Mouse (Mus musculus) lung, adult 18-20 months (tissue): Measurements from ENCODE around the gene Mymx.

Source experiments
- DNase-seq, 2 experiments: peaks; one replicate each; pipeline ENCODE4 v3.0.0; 2022; ENCODE audit warnings: mixed read lengths in 2 of 2

Gene Mymx

DNA sequence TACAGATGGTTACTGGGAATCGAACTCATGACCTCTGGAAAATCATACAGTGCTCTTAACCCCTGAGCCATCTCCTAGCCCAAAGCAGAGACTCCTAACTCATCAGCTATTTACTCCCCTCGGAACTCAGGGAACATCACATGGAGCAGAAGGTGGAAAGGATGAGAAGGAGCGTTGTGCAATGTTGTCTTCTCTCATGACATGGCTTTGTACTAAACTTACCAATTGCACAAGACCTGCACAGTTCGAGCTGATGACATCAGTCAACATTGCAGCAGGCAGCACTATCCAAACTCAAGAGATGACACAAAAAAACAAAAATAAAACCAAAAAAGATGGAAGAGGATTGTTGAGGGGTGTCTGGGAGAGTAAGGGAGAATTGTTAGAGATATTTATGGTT is 6.5 kb upstream of the Mymx start:
- DNase-seq: no peak

DNA sequence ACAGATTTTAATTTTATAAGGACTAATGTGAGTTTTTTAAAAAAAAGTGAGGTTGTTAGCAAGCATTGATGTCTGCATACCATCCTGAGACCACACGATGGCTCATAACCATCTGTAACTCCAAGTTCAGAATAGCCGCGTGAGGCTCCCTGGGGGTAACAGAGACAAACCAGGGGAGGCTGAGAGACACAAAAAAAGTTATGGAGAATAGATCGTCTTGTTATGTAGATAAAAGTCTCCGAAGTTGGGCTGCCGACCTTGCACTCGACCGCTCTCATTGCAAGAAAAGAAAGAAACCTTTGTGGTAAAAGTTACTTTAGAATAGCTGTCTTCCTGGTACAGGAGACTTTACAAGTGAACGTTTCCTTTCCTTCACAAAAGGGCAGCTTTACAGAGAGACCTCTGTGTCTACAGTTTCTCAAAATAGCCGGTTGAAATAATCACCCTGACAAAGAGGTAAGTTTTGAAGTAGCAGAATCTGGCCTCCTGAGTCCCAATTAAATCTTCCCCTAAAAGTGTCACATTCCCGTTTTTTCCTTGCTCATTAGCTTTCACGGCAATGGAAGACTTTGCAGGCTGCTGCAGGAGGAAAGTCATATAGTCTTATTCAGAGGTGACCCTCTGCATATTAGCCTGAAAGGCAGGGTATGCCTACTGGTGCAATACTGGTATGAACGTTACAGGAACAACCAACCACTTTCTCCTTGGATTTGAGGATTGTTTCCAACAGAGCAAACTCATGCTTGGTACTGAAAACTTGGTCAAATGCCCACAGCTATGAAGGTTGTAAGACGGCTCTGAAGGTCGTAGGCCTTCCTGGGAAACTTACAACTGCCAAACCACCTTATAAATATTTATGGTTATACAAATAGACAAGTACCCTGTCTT is 5.3 kb upstream of the Mymx start:
- no peak for DNase-seq

DNA sequence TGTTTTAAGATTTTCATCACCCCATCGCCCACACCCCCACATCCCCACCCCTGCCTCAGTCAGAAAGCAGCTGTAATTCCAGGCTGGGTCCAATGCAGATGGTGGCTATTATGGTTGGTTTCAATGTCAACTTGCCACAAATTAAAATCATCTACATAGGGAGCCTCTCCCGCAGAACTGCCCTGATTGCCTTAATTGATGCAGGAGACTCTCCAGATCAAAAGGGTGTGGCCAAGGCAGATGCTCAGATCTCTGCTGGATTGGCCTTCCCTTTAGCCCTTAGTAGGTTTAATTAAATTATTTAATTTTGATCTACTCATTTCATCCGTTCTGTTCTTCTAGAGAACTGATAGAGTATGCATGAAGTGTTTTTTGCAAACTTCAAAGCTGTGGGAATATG is 1.1 kb upstream of the Mymx start:
- no peak for DNase-seq

DNA sequence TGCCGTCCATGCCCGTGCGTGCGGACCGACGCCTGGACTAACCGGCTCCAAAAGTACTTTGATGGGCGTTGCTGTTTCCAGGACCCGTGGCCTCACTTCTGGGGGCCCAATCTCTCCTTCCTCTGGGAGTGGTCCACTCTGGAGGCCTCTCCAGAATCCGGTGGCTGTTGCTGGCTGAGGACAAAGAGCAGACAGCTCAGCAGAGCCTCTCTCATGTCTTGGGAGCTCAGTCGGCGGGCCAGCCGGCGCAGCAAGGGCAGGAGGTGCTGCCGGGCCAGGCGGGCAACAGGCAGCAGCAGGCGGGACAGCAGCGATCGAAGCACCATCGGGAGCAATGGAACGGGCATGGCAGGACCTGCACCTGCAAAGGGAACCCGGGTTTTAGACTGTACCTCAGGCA is 577 bp downstream of the Mymx start:
- no peak for DNase-seq

DNA sequence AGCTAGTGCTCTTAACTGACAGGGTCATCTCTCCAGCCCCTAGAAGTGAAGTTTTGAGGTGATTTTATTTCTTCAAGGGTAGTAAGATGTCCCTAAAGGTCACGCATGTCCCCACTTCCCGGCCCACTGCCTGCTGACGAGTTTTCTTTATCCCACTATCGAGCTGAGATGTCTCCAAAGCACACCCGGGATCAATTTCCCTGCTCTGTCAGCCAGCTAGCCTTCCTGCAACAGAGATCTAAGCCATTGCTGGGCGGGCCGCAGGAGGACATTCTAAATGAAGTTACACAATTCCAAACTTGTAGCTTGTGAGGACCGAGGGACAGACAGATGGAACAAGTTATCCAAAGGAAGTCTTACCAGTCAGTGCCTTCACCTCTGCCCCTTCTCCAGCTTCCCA is 1.6 kb downstream of the Mymx start:
- no peak for DNase-seq

DNA sequence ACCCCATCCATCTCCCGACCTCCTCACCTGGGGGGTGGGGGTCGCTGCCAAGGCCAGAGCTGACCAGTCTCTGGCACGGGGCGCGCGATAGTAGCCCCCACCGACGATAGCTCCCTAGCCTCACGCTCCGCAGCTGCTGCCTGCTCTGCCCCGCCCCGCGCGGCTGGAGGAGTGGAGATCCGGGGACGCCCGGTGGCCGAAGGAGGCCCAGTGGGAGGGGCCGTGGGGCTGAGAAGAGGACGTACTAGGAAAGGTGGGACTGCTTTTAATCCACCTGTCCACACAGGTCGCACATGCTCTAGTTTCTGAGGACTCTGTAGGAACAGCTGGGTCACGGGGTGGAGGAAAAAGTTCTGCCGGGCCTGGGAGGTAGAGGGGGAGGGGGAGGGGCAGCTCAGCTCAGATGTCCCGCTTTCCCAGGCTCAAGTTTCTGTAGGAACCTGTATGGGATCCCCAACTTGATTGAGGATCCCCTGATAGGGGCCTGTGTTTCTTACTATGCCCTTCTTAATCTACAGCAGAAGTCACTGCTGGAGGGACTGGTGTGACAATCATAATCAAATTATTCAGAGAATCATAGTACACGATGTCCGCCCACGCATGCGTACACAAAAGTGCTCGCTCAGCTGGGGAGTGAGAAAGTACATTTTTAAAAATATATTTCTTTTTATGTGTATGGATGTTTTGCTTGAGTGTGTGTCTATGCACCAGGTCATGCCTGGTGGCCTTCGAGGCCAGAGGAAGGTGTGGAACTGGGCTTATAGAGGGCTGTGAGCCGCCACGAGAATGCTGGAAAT is 2.3 kb downstream of the Mymx start, which contains the start of gene Slc29a1:
Gene Slc29a1, minus strand, starts transcription at position 161 of the 797 bp plus-strand sequence.
- DNase-seq: peak; percentile 77 to 85

DNA sequence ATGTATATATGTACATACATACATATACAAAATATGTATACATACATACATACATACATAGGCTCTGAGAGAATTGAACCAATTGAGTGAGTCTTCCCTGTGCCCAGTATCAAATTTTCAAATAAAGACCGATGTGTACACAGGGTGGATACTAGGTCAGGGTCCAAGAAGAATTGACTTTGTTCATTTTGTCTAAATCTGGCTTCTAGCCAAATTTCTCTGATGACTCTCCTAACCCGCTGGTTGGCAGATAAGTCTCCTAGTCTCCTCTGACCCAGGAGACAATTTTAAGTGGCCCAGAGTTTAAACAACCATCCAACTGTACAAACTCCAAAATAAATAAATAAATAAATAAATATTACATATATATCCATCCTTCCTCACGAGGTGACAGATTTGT is 3.0 kb downstream of the Mymx start:
- DNase-seq: no peak

DNA sequence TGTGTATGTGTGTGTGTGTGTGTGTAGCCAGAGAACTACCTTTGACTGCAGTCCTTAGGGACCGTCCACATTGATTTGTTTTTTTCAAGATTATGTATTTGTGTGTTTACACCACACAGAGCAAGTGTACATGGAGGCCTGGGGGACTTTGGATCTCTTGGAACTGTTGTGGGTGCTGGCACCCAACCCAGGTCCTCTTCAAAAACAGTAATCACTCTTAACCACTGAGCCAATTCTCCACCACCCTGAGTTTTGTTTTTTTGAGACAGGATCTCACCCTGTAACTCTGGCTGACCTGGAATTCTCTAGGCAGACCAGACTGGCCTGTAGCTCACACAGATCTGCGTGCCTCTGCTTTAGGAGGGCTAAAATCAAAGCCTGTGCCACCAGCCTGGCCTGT is 3.5 kb downstream of the Mymx start:
- DNase-seq: no peak

DNA sequence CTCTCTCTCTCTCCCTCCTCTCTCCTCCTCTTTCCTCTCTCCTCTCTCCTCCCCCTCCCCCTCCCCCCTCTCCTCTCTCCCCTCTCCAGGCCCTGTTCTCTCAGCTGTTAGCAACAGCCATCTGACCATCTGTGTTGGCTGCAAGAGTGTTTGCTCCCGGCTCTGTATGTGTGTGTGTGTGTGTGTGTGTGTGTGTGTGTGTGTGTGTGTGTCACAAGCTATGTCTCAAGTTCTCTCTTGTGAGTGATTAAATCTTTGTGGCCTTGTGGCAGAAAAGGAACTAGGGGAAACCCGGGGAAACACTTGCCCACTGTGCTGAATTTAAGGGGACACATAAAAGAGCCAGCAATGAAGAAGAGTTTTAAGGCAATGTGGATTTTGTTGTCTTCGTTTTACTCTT is 4.1 kb downstream of the Mymx start:
- no peak for DNase-seq

DNA sequence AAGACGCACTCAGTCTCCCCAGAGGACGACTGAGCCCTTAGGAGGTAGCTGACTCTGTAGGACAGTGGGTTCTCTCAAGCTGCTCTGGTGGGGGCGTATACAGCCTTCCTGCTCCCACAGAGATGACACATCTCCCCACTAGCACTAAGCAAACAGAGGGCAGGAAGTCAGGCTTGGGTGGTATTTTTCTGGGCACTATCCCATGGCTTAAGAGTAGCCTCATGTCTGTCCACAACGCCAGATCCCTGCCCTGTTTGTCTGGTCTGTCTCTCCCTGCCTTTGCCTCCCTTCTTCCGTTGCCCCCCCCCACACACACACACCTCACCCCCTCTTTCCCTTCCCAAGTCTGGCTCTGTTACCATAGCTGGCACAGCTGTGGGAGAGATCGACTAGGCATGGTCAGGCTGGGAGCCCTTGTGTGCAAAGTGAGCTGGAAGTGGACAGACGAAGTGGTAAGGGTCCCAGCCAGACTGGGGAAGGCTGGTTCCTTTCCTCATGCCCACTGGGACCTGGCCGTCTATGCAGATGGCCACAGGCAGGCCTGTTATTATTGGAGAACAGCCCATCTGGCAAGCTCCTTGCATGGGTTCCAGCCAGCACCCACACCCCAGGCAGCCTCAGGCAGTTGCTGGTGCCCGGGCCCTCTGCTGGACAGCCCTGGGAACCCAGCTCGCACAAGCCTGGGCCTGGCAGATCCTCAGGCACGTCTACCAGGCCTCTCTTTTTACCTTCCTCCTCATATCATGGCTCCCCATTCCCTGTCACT is 5.1 kb downstream of the Mymx start:
- peak; percentile 81 to 87 for DNase-seq

DNA sequence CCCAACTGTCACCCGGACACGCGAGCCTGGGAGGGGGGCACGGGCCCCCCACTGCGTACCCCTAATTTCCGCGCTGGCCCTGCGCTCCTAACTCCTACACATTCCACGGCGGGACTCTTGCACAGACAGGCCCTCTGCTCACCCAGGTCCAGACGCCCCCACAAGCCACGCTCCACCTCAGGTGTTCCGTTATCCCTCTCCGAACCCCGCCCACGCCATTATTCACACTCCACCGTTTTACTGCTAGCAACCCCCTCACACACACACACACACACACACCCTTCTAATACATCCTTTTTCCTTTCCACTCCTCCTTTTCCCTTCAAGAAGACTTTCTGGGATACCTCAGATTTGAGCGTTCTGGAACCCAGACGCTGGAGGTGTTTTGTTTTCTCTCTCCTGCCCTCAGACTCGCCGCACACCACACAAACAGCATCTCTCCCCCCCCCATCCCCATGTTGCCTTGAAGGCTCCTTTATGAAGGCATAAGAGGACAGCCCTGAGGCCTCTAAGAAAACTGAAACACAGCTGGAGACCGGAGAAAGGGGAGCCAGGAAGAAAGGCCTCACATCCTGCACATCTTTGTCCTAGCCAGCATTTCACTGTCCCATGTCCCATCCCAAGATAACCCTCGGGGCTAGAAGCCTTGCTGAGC is 6.0 kb downstream of the Mymx start:
- DNase-seq: no peak

DNA sequence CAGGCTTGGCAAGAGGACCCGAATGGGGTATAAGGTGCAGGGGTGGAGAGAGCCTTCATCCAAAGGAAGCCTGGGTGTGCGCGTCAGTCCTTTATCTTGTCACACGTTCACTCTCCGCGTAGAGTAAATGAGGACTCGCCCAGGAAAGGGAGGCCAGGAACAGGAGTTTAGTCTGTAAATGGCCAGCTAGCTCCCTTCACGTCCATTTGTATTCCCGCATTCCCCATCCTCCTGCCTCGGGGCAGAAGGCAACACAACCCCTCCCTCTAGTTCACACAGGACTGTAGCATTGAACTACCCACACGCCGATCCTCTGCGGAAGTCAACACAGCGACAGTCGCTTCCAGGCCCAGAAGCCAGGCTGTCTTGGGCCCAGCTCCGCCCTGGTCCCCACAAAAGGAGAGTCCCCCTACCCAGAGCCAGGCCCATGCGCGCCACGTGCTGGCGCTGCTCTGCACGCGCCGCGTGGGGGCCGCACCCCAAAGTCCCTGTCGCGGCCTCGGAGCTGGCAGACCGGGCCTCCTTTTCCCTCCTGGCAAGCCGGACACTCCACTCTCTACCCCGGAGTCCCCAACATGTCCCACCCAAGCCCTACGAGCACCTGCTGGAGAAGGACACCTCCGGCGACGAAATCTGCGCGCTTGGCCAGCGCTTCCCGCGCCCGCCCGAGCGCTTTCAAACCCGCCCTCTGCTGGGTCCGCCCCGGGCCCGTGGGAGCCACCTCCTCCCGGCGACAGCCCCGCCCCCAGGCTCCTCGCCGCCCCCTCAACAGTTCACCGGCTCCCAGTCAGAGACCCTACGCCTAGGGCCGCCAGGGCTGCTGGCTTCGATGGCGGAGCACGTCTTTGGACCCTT is 6.8 kb downstream of the Mymx start:
- peak; percentile 78 to 83 for DNase-seq

DNA sequence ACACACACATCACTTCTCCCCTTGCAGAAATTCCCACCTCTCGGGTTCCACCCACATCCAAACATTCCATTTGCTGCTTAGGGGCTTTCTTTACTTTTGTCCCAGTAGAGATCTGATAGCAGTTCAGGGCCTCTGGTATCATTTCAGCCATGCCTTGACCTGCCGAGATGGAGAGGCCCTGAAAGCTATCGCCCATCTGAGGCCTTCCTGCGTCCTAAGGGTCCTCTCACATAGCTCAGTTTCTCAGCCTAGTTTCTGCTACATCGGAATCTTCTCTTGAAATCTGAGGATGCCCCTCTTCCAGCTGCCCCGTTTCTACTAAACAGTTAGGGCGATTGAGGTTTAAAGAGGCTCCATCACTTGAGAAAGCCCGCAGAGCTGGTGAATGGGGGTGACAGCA is 7.7 kb downstream of the Mymx start:
- DNase-seq: no peak

DNA sequence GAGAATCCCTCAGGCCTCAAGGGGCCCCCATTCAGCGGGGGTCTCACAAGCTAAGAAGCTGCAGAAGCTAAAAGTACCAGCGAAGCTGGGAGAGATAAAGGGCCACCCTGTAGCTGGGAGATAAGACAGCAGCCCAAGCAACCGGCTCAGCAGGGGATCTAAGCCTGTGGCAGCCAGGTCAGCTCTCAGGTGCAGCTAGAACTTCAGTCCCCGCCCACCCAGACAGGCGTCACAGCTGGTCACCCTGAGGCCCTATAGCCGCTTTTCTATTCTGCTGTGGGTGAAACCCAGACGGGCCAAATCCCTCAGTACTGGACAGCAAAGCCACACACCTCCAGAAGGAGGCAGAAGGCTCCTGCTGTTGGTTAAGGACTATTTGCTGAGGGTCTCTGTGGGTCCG is 8.4 kb downstream of the Mymx start:
- no peak for DNase-seq

DNA sequence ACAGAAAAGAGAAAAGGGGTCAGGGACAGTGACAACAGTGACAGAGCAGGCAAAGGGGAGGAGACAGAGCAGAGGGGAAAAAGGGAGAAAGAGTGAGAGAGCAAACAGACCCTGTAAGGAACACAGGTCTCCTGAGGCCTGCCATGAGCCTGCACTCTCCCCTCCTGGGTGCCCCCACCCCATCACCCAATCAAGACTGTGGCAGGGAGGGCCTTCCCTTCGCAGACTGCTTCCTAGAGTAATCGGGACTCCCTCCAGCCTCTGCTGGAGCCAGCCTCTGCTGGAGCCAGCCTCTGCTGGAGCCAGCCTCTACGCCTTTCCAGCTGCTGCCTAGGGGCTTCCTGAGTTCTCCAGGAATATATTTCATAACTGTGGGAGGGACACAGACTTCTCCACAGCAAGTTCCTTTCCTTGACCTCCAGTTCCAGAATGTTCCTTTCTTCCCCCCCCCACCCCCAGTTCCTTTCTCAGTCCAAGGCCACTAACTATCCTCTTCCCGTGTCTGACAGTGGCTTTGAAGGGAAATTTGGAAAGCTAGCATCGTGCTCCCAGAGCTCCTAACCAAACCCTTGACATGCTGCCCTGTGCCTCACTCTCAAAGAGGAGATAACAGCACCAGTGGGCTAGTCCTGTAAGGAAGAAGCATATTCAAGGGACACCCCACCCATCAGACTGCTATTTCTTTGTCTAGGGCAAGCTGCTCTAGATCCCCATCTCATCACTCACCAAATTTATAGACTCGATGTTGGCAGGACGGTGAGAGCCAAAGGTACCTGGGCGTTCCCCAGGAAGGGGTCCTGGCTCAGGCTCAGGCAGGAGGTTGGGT is 9.1 kb downstream of the Mymx start:
- peak in 1 of 2 experiments; percentile 49 for DNase-seq

DNA sequence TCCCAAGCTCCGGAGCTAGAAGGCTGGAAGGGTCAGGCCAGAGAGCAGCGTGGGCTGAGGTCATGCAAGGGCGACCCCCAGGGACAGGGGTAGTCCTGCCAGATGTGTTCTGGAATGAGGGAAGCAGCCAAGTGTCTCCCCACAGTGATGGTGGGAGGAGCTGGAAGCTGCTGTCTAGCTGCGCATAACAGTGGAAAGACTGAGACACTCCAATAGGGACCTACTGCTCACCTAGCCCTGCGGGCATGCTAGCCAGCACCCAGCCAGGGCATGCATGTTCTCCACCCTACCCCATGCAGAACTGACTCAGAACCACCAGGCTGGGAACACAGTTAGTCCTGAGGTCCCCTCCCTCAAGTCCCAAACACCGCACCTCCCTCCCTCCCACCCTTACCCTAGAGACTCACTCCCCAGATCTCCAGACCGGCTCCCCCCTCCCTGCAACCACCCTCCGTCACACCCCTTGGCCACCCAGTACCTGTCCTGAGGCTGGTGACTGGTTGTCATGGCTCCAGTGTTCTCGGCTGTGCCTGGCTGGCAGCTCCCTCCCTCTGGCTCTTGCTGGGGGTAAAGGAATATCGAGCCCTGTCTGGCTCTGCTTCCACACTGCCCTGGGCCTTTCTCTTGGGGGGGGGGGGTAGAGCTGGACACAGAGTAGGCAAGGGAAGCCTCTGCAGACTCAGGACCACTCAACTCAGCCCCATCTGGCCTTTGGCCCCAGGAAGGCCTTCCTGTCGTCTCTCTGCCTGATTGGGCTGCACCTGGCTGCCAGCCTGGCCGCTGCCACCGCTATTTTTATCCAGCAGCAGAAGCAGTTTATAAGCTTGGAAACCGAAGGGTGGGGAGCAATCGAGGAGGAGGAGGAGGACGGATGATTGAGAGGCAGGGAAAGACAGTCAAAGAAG is 9.9 kb downstream of the Mymx start:
- no peak for DNase-seq

DNA sequence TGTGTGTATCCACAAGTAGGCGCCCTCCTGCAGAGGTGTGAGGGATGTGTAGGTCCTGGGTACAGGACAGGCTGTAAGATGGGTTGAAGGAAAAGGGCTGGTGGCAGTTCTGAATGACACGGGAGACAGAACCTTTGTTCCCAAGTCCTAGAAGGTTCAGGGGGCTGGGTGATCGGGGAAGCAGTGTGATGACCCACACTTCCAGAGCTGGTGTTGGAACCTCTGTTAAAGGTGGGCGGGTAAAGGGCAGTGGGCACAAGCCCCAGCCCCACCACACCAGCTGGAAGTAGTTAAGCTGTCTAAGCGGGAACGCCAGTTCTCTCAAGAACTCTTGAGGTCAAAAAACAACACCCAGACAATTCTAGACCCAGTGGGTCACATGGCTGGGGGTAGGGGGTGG is 11.5 kb downstream of the Mymx start:
- DNase-seq: no peak

DNA sequence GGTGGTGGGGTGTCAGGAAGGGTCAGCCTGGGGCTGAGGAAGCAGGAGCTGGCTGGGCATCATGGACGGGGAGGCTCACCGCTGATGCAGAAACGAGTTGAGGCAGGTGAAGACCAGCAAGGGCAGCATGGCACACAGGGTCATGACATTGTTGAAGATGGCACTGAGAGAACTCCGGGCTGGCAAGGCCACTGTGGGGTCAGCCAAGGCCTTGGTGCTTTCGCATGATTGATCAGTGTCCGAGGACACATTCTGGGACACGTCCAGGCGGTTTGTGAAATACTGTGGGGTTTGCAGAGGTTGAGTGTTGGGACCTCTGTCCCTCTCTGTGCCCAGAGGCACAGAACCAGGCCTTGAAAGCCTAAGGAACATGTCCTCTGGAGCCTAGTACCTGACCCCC is 12.1 kb downstream of the Mymx start:
- no peak for DNase-seq

DNA sequence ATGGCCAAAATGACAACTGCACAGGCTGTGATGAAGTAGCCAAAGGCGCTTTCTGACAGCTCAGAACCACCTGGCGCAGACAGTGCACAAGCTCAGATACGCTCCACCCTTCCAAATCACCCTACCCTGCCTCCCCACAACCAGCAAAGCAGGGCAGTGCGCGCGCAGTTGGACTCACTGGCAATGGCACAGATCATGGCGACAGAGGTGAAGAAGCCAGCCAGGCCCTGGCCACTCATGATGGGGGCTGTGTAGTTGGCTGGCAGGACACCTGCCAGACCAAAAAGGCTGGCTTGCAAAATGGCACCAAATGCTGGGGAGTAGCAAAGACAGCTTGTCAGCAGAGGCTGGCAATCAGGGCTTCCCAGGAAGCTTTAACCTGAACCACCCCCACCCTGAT is 12.7 kb downstream of the Mymx start:
- no peak for DNase-seq

DNA sequence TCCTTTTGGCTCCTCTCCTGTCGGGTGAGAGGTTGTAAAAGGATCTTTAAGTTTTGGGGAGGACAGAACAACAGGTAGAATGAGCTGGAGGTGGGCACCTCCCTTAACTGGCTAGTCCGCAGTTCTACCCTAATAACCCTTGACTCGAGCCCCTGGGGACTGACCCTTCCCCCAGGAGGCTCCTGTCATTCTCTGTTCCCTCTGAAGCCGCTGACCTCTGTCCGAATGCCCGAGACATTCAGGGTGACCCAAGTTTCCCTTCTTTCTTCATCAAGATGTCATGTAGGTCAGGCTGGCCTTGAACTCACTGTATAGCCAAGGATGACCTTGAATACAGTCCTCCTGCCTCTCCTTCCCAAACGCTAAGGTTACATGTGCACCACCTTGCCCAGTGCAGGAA is 13.5 kb downstream of the Mymx start:
- no peak for DNase-seq
